Comparison of ENCODE assay signal across 7 mouse cellular contexts in the genomic region with DNA sequence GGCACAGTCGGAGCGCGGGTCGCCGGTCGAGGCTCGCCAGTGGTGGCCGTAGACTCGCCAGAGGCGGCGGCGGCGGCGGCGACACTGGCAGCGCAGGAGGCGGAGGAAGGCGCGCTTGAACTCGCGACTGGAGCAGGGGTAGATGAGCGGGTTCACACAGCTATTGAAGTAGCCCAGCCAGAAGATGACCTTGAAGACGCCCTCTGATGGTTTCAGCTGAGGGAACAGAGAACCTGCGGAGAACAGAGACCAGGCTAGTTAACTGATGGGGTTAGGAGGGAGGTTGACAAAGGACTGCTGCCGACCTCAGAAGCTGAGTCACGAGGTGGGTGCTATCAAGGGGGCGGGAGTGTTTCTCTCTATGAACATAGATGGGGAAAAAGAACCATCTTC. TPM values are rescaled to one million over a fixed set of nuclear protein-coding genes. Genes with fewer than 3 reads are reported as not detected.
DNase-seq lines count a peak whose midpoint lies in the region; ATAC-seq and TF ChIP-seq lines count a peak whose summit lies in the region.

No protein-coding gene starts in this region.

- H3K9ac ChIP-seq in lung, postnatal 0 days (replicated peaks; ENCODE audit: low read depth): no peak overlapping the region; the same call in 1 of the 2 replicates
- peak overlapping the region; percentile 41 for H3K9ac ChIP-seq in forebrain, embryonic 15.5 days (replicated peaks)
- peak overlapping the region; percentile 48 for H3K9ac ChIP-seq in limb, embryonic 14.5 days (ENCODE audit: low read depth, low read length, severe bottlenecking)
- H3K9ac ChIP-seq in stomach, embryonic 15.5 days: peak overlapping the region; percentile 23; the same call in 1 of the 2 replicates

- WGBS in lung, postnatal 0 days: 5% methylated on average over 27 of the region's 27 CpGs
- 1% methylated on average over 27 of the region's 27 CpGs for WGBS in forebrain, embryonic 15.5 days
- WGBS in limb, embryonic 14.5 days: 1% methylated on average over 27 of the region's 27 CpGs
- WGBS in stomach, embryonic 15.5 days: 3% methylated on average over 27 of the region's 27 CpGs

- no peak for ATAC-seq in lung, postnatal 0 days
- no peak for ATAC-seq in forebrain, embryonic 15.5 days (replicated peaks)
- no peak for ATAC-seq in limb, embryonic 14.5 days (ENCODE audit: low FRiP score, low read depth)
- ATAC-seq in stomach, embryonic 15.5 days (ENCODE audit: insufficient read depth, low FRiP score, low read depth): no peak
- no peak for ATAC-seq in megakaryocyte progenitor cell, adult 5-6 weeks (replicated peaks; ENCODE audit: poor library complexity)

- no peak for TF ChIP-seq CTCF in lung, postnatal 0 days (IDR thresholded peaks at IDR 0.05)

- peak overlapping the region; percentile 39 for H3K4me3 ChIP-seq in lung, postnatal 0 days (ENCODE audit: low read depth, low read length)
- peak overlapping the region; percentile 43 for H3K4me3 ChIP-seq in forebrain, embryonic 15.5 days
- peak overlapping the region; percentile 45 for H3K4me3 ChIP-seq in limb, embryonic 14.5 days (replicated peaks; ENCODE audit: low read length)
- peak overlapping the region; percentile 45 for H3K4me3 ChIP-seq in stomach, embryonic 15.5 days (replicated peaks)

- intact Hi-C loops in left cerebral cortex, postnatal 4 days (cut with DNase I): loop anchor here (5.0 to 10.0 kb wide), 2 partner anchors 266 to 398 kb away; no protein-coding TSS in a partner anchor

- 0 out of 2 replicates have a peak, but pooled peaks cover 7% of the 10 kb centered on the region for H3K27me3 ChIP-seq in lung, postnatal 0 days (replicated peaks; ENCODE audit: insufficient read depth, low read length)
- peaks cover 34% of the 10 kb centered on the region for H3K27me3 ChIP-seq in forebrain, embryonic 15.5 days
- peaks cover 33% of the 10 kb centered on the region for H3K27me3 ChIP-seq in limb, embryonic 14.5 days (ENCODE audit: control insufficient read depth, insufficient read depth, low read length)
- peaks cover 30% of the 10 kb centered on the region for H3K27me3 ChIP-seq in stomach, embryonic 15.5 days (replicated peaks)

- no peak overlapping the region for H3K27ac ChIP-seq in lung, postnatal 0 days (ENCODE audit: low read length)
- H3K27ac ChIP-seq in forebrain, embryonic 15.5 days (replicated peaks): no peak overlapping the region
- no peak overlapping the region for H3K27ac ChIP-seq in limb, embryonic 14.5 days (replicated peaks; ENCODE audit: low read depth, low read length)
- H3K27ac ChIP-seq in stomach, embryonic 15.5 days: no peak overlapping the region

- DNase-seq in lung, postnatal 0 days (ENCODE audit: low spot score): no peak
- no peak for DNase-seq in lung, postnatal 36 days
- DNase-seq in limb, embryonic 14.5 days (ENCODE audit: low spot score): no peak
- no peak for DNase-seq in left cerebral cortex, postnatal 4 days

- TF ChIP-seq EP300 in lung, postnatal 0 days (IDR thresholded peaks at IDR 0.05): no peak

- H3K9me3 ChIP-seq in lung, postnatal 0 days (ENCODE audit: low read length): no peaks in the 10 kb centered on the region
- no peaks in the 10 kb centered on the region for H3K9me3 ChIP-seq in forebrain, embryonic 15.5 days
- H3K9me3 ChIP-seq in limb, embryonic 14.5 days (ENCODE audit: control insufficient read depth, low read length): no peaks in the 10 kb centered on the region
- no peaks in the 10 kb centered on the region for H3K9me3 ChIP-seq in stomach, embryonic 15.5 days

- H3K4me2 ChIP-seq in lung, postnatal 0 days (replicated peaks; ENCODE audit: low read depth, low read length): peak overlapping the region; percentile 81
- H3K4me2 ChIP-seq in forebrain, embryonic 15.5 days (replicated peaks): peak overlapping the region; percentile 77
- peak overlapping the region; percentile 74 for H3K4me2 ChIP-seq in limb, embryonic 14.5 days (replicated peaks; ENCODE audit: low read depth, low read length, severe bottlenecking)
- H3K4me2 ChIP-seq in stomach, embryonic 15.5 days: peak overlapping the region; percentile 95

- TF ChIP-seq POLR2A in limb, embryonic 14.5 days (IDR thresholded peaks at IDR 0.05; ENCODE audit: borderline replicate concordance, extremely low read depth, insufficient read depth, insufficient read length): no peak

- peaks cover 9% of the 10 kb centered on the region; the same call in 1 of the 2 replicates for H3K4me1 ChIP-seq in lung, postnatal 0 days (ENCODE audit: insufficient read depth, low read depth, low read length)
- H3K4me1 ChIP-seq in forebrain, embryonic 15.5 days: peaks cover 20% of the 10 kb centered on the region
- H3K4me1 ChIP-seq in limb, embryonic 14.5 days (ENCODE audit: control insufficient read depth, insufficient read depth, low read length): peaks cover 6% of the 10 kb centered on the region; the same call in 1 of the 2 replicates
- peaks cover 13% of the 10 kb centered on the region for H3K4me1 ChIP-seq in stomach, embryonic 15.5 days

- no peaks in the 10 kb centered on the region for H3K36me3 ChIP-seq in lung, postnatal 0 days (ENCODE audit: insufficient read depth, low read length)
- H3K36me3 ChIP-seq in forebrain, embryonic 15.5 days: no peaks in the 10 kb centered on the region
- H3K36me3 ChIP-seq in limb, embryonic 14.5 days (ENCODE audit: control insufficient read depth, insufficient read depth, low read length): no peaks in the 10 kb centered on the region
- no peaks in the 10 kb centered on the region for H3K36me3 ChIP-seq in stomach, embryonic 15.5 days

RNA-seq across cellular contexts. Expression of gene Adra1d, which starts 15.8 kb away (rescaled TPM):
- 1.6 and 2.4 TPM in 2 replicates for polyA plus RNA-seq in lung, postnatal 0 days (2015; fragmentation: Nextera tagmentation; extraction: Ambion mirVana)
- polyA plus RNA-seq in forebrain, embryonic 15.5 days (2015; fragmentation: Nextera tagmentation; extraction: Ambion mirVana): 0.09 and 0.11 TPM in 2 replicates
- 1.0 and 2.3 TPM in 2 replicates for polyA plus RNA-seq in limb, embryonic 14.5 days (2012; rRNA removed)
- polyA plus RNA-seq in limb, embryonic 14.5 days (2014; fragmentation: Nextera tagmentation; extraction: Ambion mirVana): 0.63 and 0.94 TPM in 2 replicates
- polyA plus RNA-seq in stomach, embryonic 15.5 days (2015; fragmentation: Nextera tagmentation; extraction: Ambion mirVana): 0.85 and 0.96 TPM in 2 replicates
- 1 to 10 TPM; 2.6 to 4.5 TPM for total RNA-seq in left cerebral cortex, postnatal 4 days (2021)
- total RNA-seq in megakaryocyte progenitor cell, adult 5-6 weeks (2015): not detected in 2 replicates
- not detected in 2 replicates for total RNA-seq in megakaryocyte progenitor cell, adult 5-6 weeks (2017)

RNA-seq across cellular contexts. Expression of gene Smox, which starts 55.0 kb away (rescaled TPM):
- 31.0 and 31.1 TPM in 2 replicates for polyA plus RNA-seq in lung, postnatal 0 days (2015; fragmentation: Nextera tagmentation; extraction: Ambion mirVana)
- polyA plus RNA-seq in forebrain, embryonic 15.5 days (2015; fragmentation: Nextera tagmentation; extraction: Ambion mirVana): 55.6 and 63.3 TPM in 2 replicates
- 68.8 and 70.7 TPM in 2 replicates for polyA plus RNA-seq in limb, embryonic 14.5 days (2012; rRNA removed)
- polyA plus RNA-seq in limb, embryonic 14.5 days (2014; fragmentation: Nextera tagmentation; extraction: Ambion mirVana): 37.9 and 44.3 TPM in 2 replicates
- 32.8 and 41.6 TPM in 2 replicates for polyA plus RNA-seq in stomach, embryonic 15.5 days (2015; fragmentation: Nextera tagmentation; extraction: Ambion mirVana)
- total RNA-seq in left cerebral cortex, postnatal 4 days (2021): 10 to 100 TPM; 48.4 to 52.8 TPM
- total RNA-seq in megakaryocyte progenitor cell, adult 5-6 weeks (2015): 4.6 and 5.7 TPM in 2 replicates
- 7.8 and 8.7 TPM in 2 replicates for total RNA-seq in megakaryocyte progenitor cell, adult 5-6 weeks (2017)
